Mouse (Mus musculus) midbrain, postnatal 0 days (tissue): ENCODE measurements at regions not wholly inside any gene's neighbourhood (a gene's known extent, or its start where the extent isn't known, plus 50 kb on each side); places are given as distances from the start of the nearest gene placed in this dataset.

Experiments
- ATAC-seq: fragments of 200-750 bp; cut with Nextera tagmentation; 2 replicates; pipeline ENCODE4 v1.8.0; 2017; ENCODE audit warnings: moderate number of reproducible peaks, mild to moderate bottlenecking, moderate TSS enrichment, moderate library complexity; ENCODE audit not compliant: low FRiP score
- DNase-seq: peaks from one replicate; pipeline ENCODE4 v3.0.0-alpha.2; 2015; ENCODE audit warnings: low spot score
- H3K27ac ChIP-seq: fragments of 300-500 bp; sonication (generic); 2 replicates; pipeline ENCODE4 v1.5.1; 2014; ENCODE audit warnings: low read depth, mild to moderate bottlenecking, low read length, mixed read lengths
- H3K27me3 ChIP-seq: fragments of 300-500 bp; sonication (generic); 2 replicates; pipeline ENCODE4 v1.6.1; 2014; ENCODE audit warnings: low read length, control low read depth, mixed read lengths; ENCODE audit not compliant: insufficient read depth
- H3K36me3 ChIP-seq: fragments of 300-500 bp; sonication (generic); 2 replicates; pipeline ENCODE4 v1.6.1; 2014; ENCODE audit warnings: low read length, control low read depth, mixed read lengths; ENCODE audit not compliant: insufficient read depth
- H3K4me1 ChIP-seq: fragments of 300-500 bp; sonication (generic); 2 replicates; pipeline ENCODE4 v1.6.1; 2014; ENCODE audit warnings: mild to moderate bottlenecking, control low read depth, antibody characterized with exemption, low read length, mixed read lengths; ENCODE audit not compliant: insufficient read depth
- H3K4me2 ChIP-seq: fragments of 300-500 bp; sonication (generic); 2 replicates; pipeline ENCODE4 v1.6.1; 2014; ENCODE audit warnings: low read depth, mild to moderate bottlenecking, low read length, mixed read lengths; ENCODE audit not compliant: poor library complexity, severe bottlenecking
- H3K4me3 ChIP-seq: fragments of 300-500 bp; sonication (generic); 2 replicates; pipeline ENCODE4 v1.5.1; 2014; ENCODE audit warnings: low read depth, mild to moderate bottlenecking, low read length, moderate library complexity
- H3K9ac ChIP-seq: fragments of 300-500 bp; sonication (generic); replicated peaks from 2 replicates; pipeline ENCODE4 v1.6.1; 2014; ENCODE audit warnings: mild to moderate bottlenecking, low read length, moderate library complexity, mixed read lengths; ENCODE audit not compliant: poor library complexity, severe bottlenecking
- H3K9me3 ChIP-seq: fragments of 300-500 bp; sonication (generic); 2 replicates; pipeline ENCODE4 v1.6.1; 2016; ENCODE audit warnings: low read length, control low read depth
- CTCF ChIP-seq: IDR thresholded peaks from 2 replicates; pipeline ENCODE4 v1.5.1; 2016; ENCODE audit warnings: antibody characterized with exemption, mild to moderate bottlenecking
- WGBS: fragments of 180-500 bp; shearing (Covaris S2); extraction: QIAGEN DNeasy Blood & Tissue Kit; methylation state at CpG from one replicate; pipeline ENCODE4 v1.1.7; 2014; 5-methylcytosine and 5-hydroxymethylcytosine counted together

GRCm38 (mm10) chr10:117896911-117897643 is 51.2 kb upstream of the Rap1b start:
- no peak overlapping the region for H3K4me2 ChIP-seq
- no peak for ATAC-seq

GRCm38 (mm10) chr10:117897766-117898165 is 51.9 kb upstream of the Rap1b start:
- no peaks in the 10 kb centered on the region for H3K9me3 ChIP-seq
- no peak overlapping the region for H3K4me3 ChIP-seq
- H3K27ac ChIP-seq, result no peak overlapping the region
- WGBS, result 73% methylated on average over 5 of the region's 5 CpGs
- ATAC-seq (no peak), DNase-seq (no peak)
- TF ChIP-seq CTCF, result no peak
- no peak overlapping the region for H3K9ac ChIP-seq
- no peaks in the 10 kb centered on the region for H3K4me1 ChIP-seq
- no peak overlapping the region for H3K4me2 ChIP-seq
- H3K36me3 ChIP-seq, result no peaks in the 10 kb centered on the region
- no peaks in the 10 kb centered on the region for H3K27me3 ChIP-seq

More at GRCm38 (mm10) chr10:117896911-117897643, 51.2 kb upstream of the Rap1b start:
- no peak for TF ChIP-seq CTCF
- 76% methylated on average over 12 of the region's 12 CpGs for WGBS
- H3K27me3 ChIP-seq, result no peaks in the 10 kb centered on the region
- H3K27ac ChIP-seq, result no peak overlapping the region
- H3K4me1 ChIP-seq, result no peaks in the 10 kb centered on the region
- no peak overlapping the region for H3K4me3 ChIP-seq
- no peak for DNase-seq
- no peak overlapping the region for H3K9ac ChIP-seq
- H3K36me3 ChIP-seq, result no peaks in the 10 kb centered on the region
- no peaks in the 10 kb centered on the region for H3K9me3 ChIP-seq

GRCm38 (mm10) chr10:117898391-117898790 is 52.6 kb upstream of the Rap1b start:
- 91% methylated on average over 3 of the region's 3 CpGs for WGBS
- no peak for TF ChIP-seq CTCF

GRCm38 (mm10) chr10:117899410-117899935 is 53.6 kb upstream of the Rap1b start:
- Histone ChIP-seq H3K36me3 (no peaks in the 10 kb centered on the region), H3K27me3 (0 out of 2 replicates have a peak, but pooled peaks cover 5% of the 10 kb centered on the region), H3K4me1 (no peaks in the 10 kb centered on the region), H3K9ac (no peak overlapping the region), H3K27ac (no peak overlapping the region), H3K4me2 (no peak overlapping the region), H3K4me3 (no peak overlapping the region), H3K9me3 (no peaks in the 10 kb centered on the region)
- 77% methylated on average over 13 of the region's 13 CpGs for WGBS
- DNase-seq (no peak), ATAC-seq (no peak)
- TF ChIP-seq CTCF, result no peak

More at GRCm38 (mm10) chr10:117898391-117898790, 52.6 kb upstream of the Rap1b start:
- Histone ChIP-seq H3K9me3 (no peaks in the 10 kb centered on the region), H3K27ac (no peak overlapping the region), H3K4me3 (no peak overlapping the region), H3K4me2 (no peak overlapping the region), H3K27me3 (no peaks in the 10 kb centered on the region), H3K36me3 (no peaks in the 10 kb centered on the region), H3K9ac (no peak overlapping the region), H3K4me1 (no peaks in the 10 kb centered on the region)
- no peak for ATAC-seq
- DNase-seq, result no peak

GRCm38 (mm10) chr10:117905666-117906266 is 59.9 kb upstream of the Rap1b start:
- DNase-seq (peak; percentile 26), ATAC-seq (no peak)
- Histone ChIP-seq H3K4me3 (peak overlapping the region; percentile 30), H3K36me3 (no peaks in the 10 kb centered on the region), H3K9ac (peak overlapping the region; percentile 33; the same call in 1 of the 2 replicates), H3K27me3 (0 out of 2 replicates have a peak, but pooled peaks cover 5% of the 10 kb centered on the region), H3K4me1 (peaks cover 5% of the 10 kb centered on the region; the same call in 1 of the 2 replicates), H3K27ac (no peak overlapping the region), H3K9me3 (no peaks in the 10 kb centered on the region), H3K4me2 (peak overlapping the region; percentile 62)
- no peak for TF ChIP-seq CTCF
- 14% methylated on average over 27 of the region's 27 CpGs for WGBS
